Mouse (Mus musculus): ENCODE data around the gene Hsd17b14.

Gene Hsd17b14

GRCm38 (mm10) chr7:45518618-45519017, 36.1 kb upstream of the Hsd17b14 start:
- Histone ChIP-seq H3K27me3 (ENCODE audit: insufficient read depth, low read length) (no peaks in the 10 kb centered on the region), H3K4me3 (replicated peaks; ENCODE audit: low read length) (peak overlapping the region; percentile 8; the same call in 1 of the 2 replicates), H3K4me1 (replicated peaks; ENCODE audit: low read depth, low read length) (peaks cover 85% of the 10 kb centered on the region), H3K9me3 (ENCODE audit: low read length) (no peaks in the 10 kb centered on the region), H3K36me3 (ENCODE audit: insufficient read depth, low read length) (peaks cover 14% of the 10 kb centered on the region)
- no peak for TF ChIP-seq CTCF (conservative IDR thresholded peaks at IDR 0.05; ENCODE audit: low read length)
- TF ChIP-seq NANOG (IDR thresholded peaks at IDR 0.05; ENCODE audit: borderline replicate concordance, low read length), result no peak
- TF ChIP-seq POU5F1 (IDR thresholded peaks at IDR 0.05; ENCODE audit: borderline replicate concordance, low read length), result no peak

GRCm38 (mm10) chr7:45519345-45520120, 35.2 kb upstream of the Hsd17b14 start:
- Histone ChIP-seq H3K4me3 (replicated peaks; ENCODE audit: low read length) (0 out of 2 replicates have a peak overlapping the region, but pooled peaks have one; percentile 8), H3K36me3 (ENCODE audit: insufficient read depth, low read length) (peaks cover 22% of the 10 kb centered on the region), H3K9me3 (ENCODE audit: low read length) (no peaks in the 10 kb centered on the region), H3K4me1 (replicated peaks; ENCODE audit: low read depth, low read length) (peaks cover 83% of the 10 kb centered on the region), H3K27me3 (ENCODE audit: insufficient read depth, low read length) (no peaks in the 10 kb centered on the region)
- TF ChIP-seq CTCF (conservative IDR thresholded peaks at IDR 0.05; ENCODE audit: low read length), result no peak
- TF ChIP-seq POU5F1 (IDR thresholded peaks at IDR 0.05; ENCODE audit: borderline replicate concordance, low read length), result no peak
- TF ChIP-seq NANOG (IDR thresholded peaks at IDR 0.05; ENCODE audit: borderline replicate concordance, low read length), result no peak

- Histone ChIP-seq H3K4me3 (replicated peaks; ENCODE audit: low read length) (no peak overlapping the region), H3K4me1 (replicated peaks; ENCODE audit: low read depth, low read length) (peaks cover 82% of the 10 kb centered on the region), H3K36me3 (ENCODE audit: insufficient read depth, low read length) (peaks cover 29% of the 10 kb centered on the region), H3K27me3 (ENCODE audit: insufficient read depth, low read length) (no peaks in the 10 kb centered on the region), H3K9me3 (ENCODE audit: low read length) (no peaks in the 10 kb centered on the region)
- TF ChIP-seq CTCF (conservative IDR thresholded peaks at IDR 0.05; ENCODE audit: low read length) (no peak), NANOG (IDR thresholded peaks at IDR 0.05; ENCODE audit: borderline replicate concordance, low read length) (no peak), POU5F1 (IDR thresholded peaks at IDR 0.05; ENCODE audit: borderline replicate concordance, low read length) (no peak)
Measured at GRCm38 (mm10) chr7:45520605-45521004, 34.1 kb upstream of the Hsd17b14 start.

- peaks cover 29% of the 10 kb centered on the region for H3K36me3 ChIP-seq (ENCODE audit: insufficient read depth, low read length)
- peaks cover 73% of the 10 kb centered on the region for H3K4me1 ChIP-seq (replicated peaks; ENCODE audit: low read depth, low read length)
- no peak for TF ChIP-seq NANOG (IDR thresholded peaks at IDR 0.05; ENCODE audit: borderline replicate concordance, low read length)
- no peak; the same call in 1 of the 2 replicates for TF ChIP-seq CTCF (conservative IDR thresholded peaks at IDR 0.05; ENCODE audit: low read length)
- no peak for TF ChIP-seq POU5F1 (IDR thresholded peaks at IDR 0.05; ENCODE audit: borderline replicate concordance, low read length)
Measured at GRCm38 (mm10) chr7:45521728-45522184, 32.9 kb upstream of the Hsd17b14 start.

GRCm38 (mm10) chr7:45522194-45522752, 32.4 kb upstream of the Hsd17b14 start:
- Histone ChIP-seq H3K4me3 (replicated peaks; ENCODE audit: low read length) (peak overlapping the region; percentile 79), H3K9me3 (ENCODE audit: low read length) (no peaks in the 10 kb centered on the region), H3K27me3 (ENCODE audit: insufficient read depth, low read length) (no peaks in the 10 kb centered on the region), H3K4me1 (replicated peaks; ENCODE audit: low read depth, low read length) (peaks cover 75% of the 10 kb centered on the region), H3K36me3 (ENCODE audit: insufficient read depth, low read length) (peaks cover 29% of the 10 kb centered on the region)
- no peak for TF ChIP-seq POU5F1 (IDR thresholded peaks at IDR 0.05; ENCODE audit: borderline replicate concordance, low read length)
- TF ChIP-seq CTCF (conservative IDR thresholded peaks at IDR 0.05; ENCODE audit: low read length), result no peak
- TF ChIP-seq NANOG (IDR thresholded peaks at IDR 0.05; ENCODE audit: borderline replicate concordance, low read length), result no peak

More at GRCm38 (mm10) chr7:45521728-45522184, 32.9 kb upstream of the Hsd17b14 start:
- H3K27me3 ChIP-seq (ENCODE audit: insufficient read depth, low read length), result no peaks in the 10 kb centered on the region
- no peaks in the 10 kb centered on the region for H3K9me3 ChIP-seq (ENCODE audit: low read length)
- peak overlapping the region; percentile 79 for H3K4me3 ChIP-seq (replicated peaks; ENCODE audit: low read length)

GRCm38 (mm10) chr7:45522957-45523676, 31.6 kb upstream of the Hsd17b14 start:
- Histone ChIP-seq H3K9me3 (ENCODE audit: low read length) (no peaks in the 10 kb centered on the region), H3K4me3 (replicated peaks; ENCODE audit: low read length) (peak overlapping the region; percentile 79), H3K4me1 (replicated peaks; ENCODE audit: low read depth, low read length) (peaks cover 73% of the 10 kb centered on the region), H3K36me3 (ENCODE audit: insufficient read depth, low read length) (peaks cover 29% of the 10 kb centered on the region), H3K27me3 (ENCODE audit: insufficient read depth, low read length) (no peaks in the 10 kb centered on the region)
- TF ChIP-seq CTCF (conservative IDR thresholded peaks at IDR 0.05; ENCODE audit: low read length) (no peak), POU5F1 (IDR thresholded peaks at IDR 0.05; ENCODE audit: borderline replicate concordance, low read length) (no peak), NANOG (IDR thresholded peaks at IDR 0.05; ENCODE audit: borderline replicate concordance, low read length) (no peak)

GRCm38 (mm10) chr7:45523678-45524170, 31.0 kb upstream of the Hsd17b14 start:
- Histone ChIP-seq H3K9me3 (ENCODE audit: low read length) (no peaks in the 10 kb centered on the region), H3K4me3 (replicated peaks; ENCODE audit: low read length) (peak overlapping the region; percentile 79), H3K27me3 (ENCODE audit: insufficient read depth, low read length) (no peaks in the 10 kb centered on the region), H3K4me1 (replicated peaks; ENCODE audit: low read depth, low read length) (peaks cover 71% of the 10 kb centered on the region), H3K36me3 (ENCODE audit: insufficient read depth, low read length) (peaks cover 29% of the 10 kb centered on the region)
- TF ChIP-seq POU5F1 (IDR thresholded peaks at IDR 0.05; ENCODE audit: borderline replicate concordance, low read length) (no peak), CTCF (conservative IDR thresholded peaks at IDR 0.05; ENCODE audit: low read length) (no peak), NANOG (IDR thresholded peaks at IDR 0.05; ENCODE audit: borderline replicate concordance, low read length) (no peak)
